Mouse (Mus musculus) stomach, postnatal 0 days (tissue): ENCODE results near the gene Mb21d2. TPM values are rescaled to one million over a fixed set of nuclear protein-coding genes. Genes with fewer than 3 reads are reported as not detected.

Source experiments
- ATAC-seq: fragments of 200-750 bp; cut with Nextera tagmentation; 2 replicates; pipeline ENCODE4 v1.8.0; 2017; ENCODE audit not compliant: low FRiP score, low TSS enrichment
- DNase-seq: peaks from one replicate; pipeline ENCODE4 v3.0.0-alpha.2; 2016; ENCODE audit warnings: low spot score
- H3K27ac ChIP-seq: fragments of 300-500 bp; sonication (generic); replicated peaks from 2 replicates; pipeline ENCODE4 v1.5.1; 2014; ENCODE audit warnings: mild to moderate bottlenecking, control low read depth
- H3K27me3 ChIP-seq: fragments of 300-500 bp; sonication (generic); 2 replicates; pipeline ENCODE4 v1.6.1; 2014; ENCODE audit warnings: low read length; ENCODE audit not compliant: control insufficient read depth, insufficient read depth
- H3K36me3 ChIP-seq: fragments of 300-500 bp; sonication (generic); 2 replicates; pipeline ENCODE4 v1.6.1; 2014; ENCODE audit warnings: low read length, mixed read lengths; ENCODE audit not compliant: control insufficient read depth, insufficient read depth
- H3K4me1 ChIP-seq: fragments of 300-500 bp; sonication (generic); replicated peaks from 2 replicates; pipeline ENCODE4 v1.6.1; 2014; ENCODE audit warnings: antibody characterized with exemption; ENCODE audit not compliant: control insufficient read depth, insufficient read depth
- H3K4me2 ChIP-seq: fragments of 300-500 bp; sonication (generic); replicated peaks from 2 replicates; pipeline ENCODE4 v1.6.1; 2014; ENCODE audit warnings: low read depth, mild to moderate bottlenecking, control low read depth, moderate library complexity
- H3K4me3 ChIP-seq: fragments of 300-500 bp; sonication (generic); 2 replicates; pipeline ENCODE4 v1.5.1; 2014; ENCODE audit warnings: low read depth, low read length, control low read depth
- H3K9ac ChIP-seq: fragments of 300-500 bp; sonication (generic); 2 replicates; pipeline ENCODE4 v1.6.1; 2014; ENCODE audit warnings: mild to moderate bottlenecking, low read length, control low read depth, mixed read lengths
- H3K9me3 ChIP-seq: fragments of 300-500 bp; sonication (generic); 2 replicates; pipeline ENCODE4 v1.6.1; 2016; ENCODE audit warnings: low read length; ENCODE audit not compliant: control insufficient read depth
- CTCF ChIP-seq: IDR thresholded peaks from 2 replicates; pipeline ENCODE4 v1.5.1; 2016; ENCODE audit warnings: antibody characterized with exemption, low read depth, mild to moderate bottlenecking, moderate library complexity
- EP300 ChIP-seq: optimal IDR thresholded peaks from 2 replicates; pipeline ENCODE3; 2016; ENCODE audit warnings: antibody characterized with exemption
- WGBS: fragments of 180-500 bp; shearing (Covaris S2); extraction: QIAGEN DNeasy Blood & Tissue Kit; methylation state at CpG from one replicate; pipeline ENCODE4 v1.1.7; 2014; 5-methylcytosine and 5-hydroxymethylcytosine counted together
- polyA plus RNA-seq: library from polyadenylated mRNA; unstranded; fragments of >200 nt; fragmentation: Nextera tagmentation; extraction: Ambion mirVana; gene quantifications from 2 replicates; pipeline ENCODE4 v1.2.1, GENCODE M21; 2015

The Mb21d2 gene
- polyA plus RNA-seq, 1 experiment from 2014 or later, result 4.8 TPM

- WGBS, result 53% methylated on average over 14 of the region's 14 CpGs
- Histone ChIP-seq H3K27me3 (no peaks in the 10 kb centered on the region), H3K4me1 (no peaks in the 10 kb centered on the region), H3K4me3 (peak overlapping the region; percentile 13; the same call in 1 of the 2 replicates), H3K9me3 (no peaks in the 10 kb centered on the region), H3K4me2 (peak overlapping the region; percentile 44), H3K36me3 (no peaks in the 10 kb centered on the region), H3K27ac (no peak overlapping the region), H3K9ac (no peak overlapping the region)
- TF ChIP-seq EP300 (no peak), CTCF (no peak)
- no peak for DNase-seq
- ATAC-seq, result no peak
Measured at GRCm38 (mm10) chr16:28850881-28851280, 78.6 kb downstream of the Mb21d2 start.

- H3K9me3 ChIP-seq, result no peaks in the 10 kb centered on the region
- no peak for ATAC-seq
Measured at GRCm38 (mm10) chr16:28846123-28846522, 83.3 kb downstream of the Mb21d2 start.

GRCm38 (mm10) chr16:28845336-28845735, 84.1 kb downstream of the Mb21d2 start:
- H3K4me3 ChIP-seq, result no peak overlapping the region
- no peaks in the 10 kb centered on the region for H3K27me3 ChIP-seq
- 68% methylated on average over 3 of the region's 3 CpGs for WGBS
- H3K36me3 ChIP-seq, result no peaks in the 10 kb centered on the region
- ATAC-seq (no peak), DNase-seq (no peak)
- no peak overlapping the region; the same call in 1 of the 2 replicates for H3K27ac ChIP-seq
- TF ChIP-seq EP300 (no peak), CTCF (no peak)
- no peak overlapping the region for H3K4me2 ChIP-seq
- no peak overlapping the region for H3K9ac ChIP-seq
- H3K9me3 ChIP-seq, result no peaks in the 10 kb centered on the region
- H3K4me1 ChIP-seq, result no peaks in the 10 kb centered on the region

More at GRCm38 (mm10) chr16:28846123-28846522, 83.3 kb downstream of the Mb21d2 start:
- no peaks in the 10 kb centered on the region for H3K4me1 ChIP-seq
- H3K4me2 ChIP-seq, result no peak overlapping the region
- no peak for DNase-seq
- H3K27ac ChIP-seq, result no peak overlapping the region
- H3K4me3 ChIP-seq, result no peak overlapping the region
- no peak overlapping the region for H3K9ac ChIP-seq
- no peaks in the 10 kb centered on the region for H3K36me3 ChIP-seq
- H3K27me3 ChIP-seq, result no peaks in the 10 kb centered on the region
- no peak for TF ChIP-seq EP300
- no peak for TF ChIP-seq CTCF
- 81% methylated on average over 11 of the region's 11 CpGs for WGBS

DNA sequence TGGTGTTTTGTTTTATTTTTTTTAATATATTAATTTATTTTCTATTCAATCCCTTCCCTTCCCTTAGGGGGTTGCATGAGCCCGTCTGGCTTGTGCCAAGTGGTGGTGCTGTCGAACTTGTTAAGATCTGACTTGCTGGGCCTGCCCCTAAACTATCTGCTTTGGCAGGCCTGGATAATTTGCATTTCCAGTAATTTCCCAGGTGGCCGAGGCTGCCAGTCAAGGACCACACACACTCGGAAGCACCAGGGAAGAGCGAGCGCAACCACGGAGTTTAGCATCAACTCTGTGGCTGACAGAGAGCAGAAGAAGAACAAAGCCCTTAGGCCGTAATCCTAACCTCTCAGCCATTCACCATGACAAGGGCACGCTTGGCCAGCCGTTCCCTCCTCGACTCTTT, 88.4 kb downstream of the Mb21d2 start:
- Histone ChIP-seq H3K36me3 (no peaks in the 10 kb centered on the region), H3K4me2 (no peak overlapping the region), H3K9me3 (no peaks in the 10 kb centered on the region), H3K4me1 (no peaks in the 10 kb centered on the region), H3K9ac (no peak overlapping the region), H3K4me3 (no peak overlapping the region), H3K27ac (no peak overlapping the region), H3K27me3 (no peaks in the 10 kb centered on the region)
- ATAC-seq, result no peak
- WGBS, result 27% methylated on average over 11 of the region's 11 CpGs
- no peak for DNase-seq
- TF ChIP-seq EP300 (no peak), CTCF (peak; percentile 51)

DNA sequence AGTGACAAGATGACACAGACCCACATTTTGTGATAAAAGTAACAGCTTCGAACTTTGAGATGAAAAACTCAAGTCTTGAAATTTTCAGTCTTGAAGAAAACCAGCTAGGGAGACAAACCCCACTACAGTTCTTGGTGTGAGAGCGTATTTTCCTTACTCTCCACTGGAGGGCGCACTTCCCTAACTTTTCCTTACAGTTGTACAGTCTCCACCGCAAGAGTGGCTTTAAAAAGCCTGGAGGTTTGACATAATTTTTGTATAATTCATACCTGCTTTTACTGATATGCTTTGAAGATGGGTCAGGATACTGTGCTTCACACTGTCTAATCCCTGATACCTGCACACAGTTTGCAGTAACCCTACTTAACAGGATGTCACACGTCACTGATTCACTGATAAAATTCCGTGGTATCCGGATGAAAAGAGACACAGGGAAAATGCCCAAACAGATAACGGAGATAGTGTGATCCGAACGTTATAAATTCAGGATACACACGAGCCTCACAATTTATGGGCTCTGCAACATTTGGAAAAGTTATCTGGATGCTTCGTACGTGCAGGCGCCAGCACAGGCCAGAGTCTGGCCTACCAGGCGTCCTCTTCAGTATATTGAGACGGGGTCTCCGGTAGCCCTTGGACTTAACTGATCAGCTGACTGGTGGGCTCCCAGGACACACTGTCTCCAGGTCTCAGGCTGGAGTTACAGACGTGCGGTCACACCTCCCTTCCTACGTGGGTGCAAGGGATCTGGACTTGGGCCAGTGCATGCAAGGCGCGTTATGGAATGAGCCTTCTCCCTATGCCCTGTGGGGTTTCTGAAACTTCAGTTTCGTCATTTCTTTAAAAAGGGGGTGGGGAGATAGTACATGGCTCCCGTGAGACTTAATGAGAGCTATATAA, 89.1 kb downstream of the Mb21d2 start:
- Histone ChIP-seq H3K27me3 (no peaks in the 10 kb centered on the region), H3K4me1 (no peaks in the 10 kb centered on the region), H3K9me3 (no peaks in the 10 kb centered on the region), H3K4me2 (no peak overlapping the region), H3K9ac (no peak overlapping the region), H3K27ac (no peak overlapping the region), H3K36me3 (no peaks in the 10 kb centered on the region), H3K4me3 (no peak overlapping the region)
- WGBS, result 52% methylated on average over 24 of the region's 24 CpGs
- peak; percentile 86 for TF ChIP-seq CTCF
- no peak for TF ChIP-seq EP300
- ATAC-seq (peak; percentile 43), DNase-seq (peak; percentile 55)

DNA sequence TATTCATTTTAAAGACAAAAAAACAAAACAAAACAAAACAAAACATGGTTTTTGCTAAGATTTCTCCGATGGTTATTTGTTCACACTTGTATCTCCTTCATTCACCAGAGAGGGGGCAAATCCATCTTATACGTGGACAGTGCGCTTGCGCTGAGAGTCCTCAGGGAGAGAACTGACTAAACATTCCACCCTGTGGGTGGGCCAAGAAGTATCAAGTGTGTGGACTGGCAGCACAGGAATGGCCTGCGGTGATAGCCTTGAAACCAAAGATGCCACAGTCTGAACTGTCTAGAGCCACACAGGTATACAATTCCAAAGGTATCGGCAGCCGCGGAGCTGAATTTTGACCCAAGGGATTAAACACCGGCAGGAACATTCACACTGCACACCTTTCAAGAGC, 89.9 kb downstream of the Mb21d2 start:
- H3K4me3 ChIP-seq, result no peak overlapping the region
- TF ChIP-seq CTCF, result no peak
- no peak for TF ChIP-seq EP300
- WGBS, result 80% methylated on average over 9 of the region's 9 CpGs
- no peak overlapping the region for H3K4me2 ChIP-seq
- ATAC-seq, result no peak
- no peaks in the 10 kb centered on the region for H3K27me3 ChIP-seq
- no peaks in the 10 kb centered on the region for H3K9me3 ChIP-seq
- H3K9ac ChIP-seq, result no peak overlapping the region
- no peak for DNase-seq
- no peak overlapping the region for H3K27ac ChIP-seq
- no peaks in the 10 kb centered on the region for H3K36me3 ChIP-seq
- no peaks in the 10 kb centered on the region for H3K4me1 ChIP-seq
